Mouse (Mus musculus) cerebellum, postnatal 4 days (tissue): ENCODE results near the gene Lrrc4b.

Source experiments
- DNase-seq, 2 experiments: peaks; one replicate each; pipeline ENCODE4 v3.0.0; 2022; ENCODE audit warnings: low spot score in 2 of 2, mixed read lengths in 1 of 2

Lrrc4b gene

DNA sequence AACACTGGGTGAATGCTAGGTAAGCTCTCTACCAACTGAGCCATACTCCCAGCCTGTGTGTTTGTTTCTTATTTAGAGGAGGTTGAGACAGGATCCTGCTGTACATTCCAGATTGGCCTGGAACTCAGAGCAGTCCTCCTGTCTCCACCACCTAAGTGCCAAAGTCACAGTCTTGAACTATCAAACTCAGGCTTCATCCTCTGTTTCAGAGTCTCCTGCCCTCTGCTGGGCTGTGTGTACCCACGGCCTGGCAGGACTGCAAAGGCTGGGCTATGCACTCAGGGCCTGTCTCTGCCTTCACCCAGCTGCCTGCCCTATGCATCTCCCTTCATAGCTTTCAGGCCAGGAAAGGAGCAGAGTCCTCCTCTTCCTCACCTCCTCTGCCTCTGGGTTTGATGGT is 7.4 kb downstream of the Lrrc4b start:
- DNase-seq, result no peak

DNA sequence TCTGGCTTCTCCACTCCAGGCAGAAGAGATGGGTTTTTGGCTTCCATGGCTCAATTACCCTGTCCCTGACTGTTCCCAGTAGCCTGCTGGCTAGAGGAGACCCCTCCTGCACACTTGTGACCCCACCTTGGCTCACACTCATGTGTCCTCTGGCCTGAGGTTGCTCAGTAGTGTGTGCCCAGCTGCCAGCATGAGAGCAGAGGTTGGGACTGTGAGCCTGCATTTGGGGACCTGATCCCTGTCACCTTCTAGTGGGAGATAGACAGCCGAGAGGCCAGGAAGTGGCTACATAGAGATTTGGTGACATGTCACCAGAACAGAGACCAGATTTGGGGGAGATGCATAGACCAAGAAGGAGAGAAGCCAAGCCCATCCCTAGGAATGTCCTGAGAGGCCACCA is 8.4 kb downstream of the Lrrc4b start:
- DNase-seq, result no peak

DNA sequence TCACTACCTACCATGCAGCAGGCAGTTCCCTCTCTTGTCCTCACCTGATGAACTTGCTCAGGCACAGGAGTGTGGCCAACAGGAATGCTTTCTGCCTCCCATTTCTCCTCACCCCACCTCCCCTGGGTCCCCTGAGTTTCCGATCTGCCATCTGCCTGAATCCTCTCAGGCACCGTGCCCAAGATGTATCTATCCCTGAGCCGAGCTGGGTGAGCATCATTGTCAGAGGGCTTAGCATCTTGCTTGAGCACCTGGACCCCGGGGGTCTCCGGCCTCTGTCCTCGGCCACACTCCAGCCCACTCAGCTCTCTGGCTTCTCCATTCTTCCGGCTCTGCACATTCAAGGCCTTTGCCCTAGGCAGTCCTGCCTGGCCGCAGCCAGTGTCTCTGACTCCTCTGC is 9.1 kb downstream of the Lrrc4b start:
- DNase-seq, result no peak

DNA sequence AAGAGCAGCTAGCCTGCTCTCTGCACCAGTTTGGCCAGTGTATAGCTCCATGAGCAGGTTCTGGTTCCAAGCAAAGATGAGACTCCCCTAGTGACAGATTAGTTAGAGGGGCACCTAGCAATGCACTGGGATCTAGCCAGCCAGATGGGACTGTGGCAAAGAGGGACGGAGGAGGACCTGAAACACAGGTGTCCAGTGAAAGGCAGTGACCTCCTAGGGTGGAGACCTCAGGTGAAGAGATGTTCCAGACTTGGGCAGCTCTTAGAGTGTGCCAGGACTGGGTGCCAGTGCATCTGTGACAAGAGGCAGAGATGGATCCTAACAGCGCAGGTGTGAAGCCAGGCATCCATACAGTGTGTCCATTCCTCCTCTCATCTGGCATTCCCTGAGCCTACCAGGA is 10.9 kb downstream of the Lrrc4b start:
- DNase-seq, result no peak

DNA sequence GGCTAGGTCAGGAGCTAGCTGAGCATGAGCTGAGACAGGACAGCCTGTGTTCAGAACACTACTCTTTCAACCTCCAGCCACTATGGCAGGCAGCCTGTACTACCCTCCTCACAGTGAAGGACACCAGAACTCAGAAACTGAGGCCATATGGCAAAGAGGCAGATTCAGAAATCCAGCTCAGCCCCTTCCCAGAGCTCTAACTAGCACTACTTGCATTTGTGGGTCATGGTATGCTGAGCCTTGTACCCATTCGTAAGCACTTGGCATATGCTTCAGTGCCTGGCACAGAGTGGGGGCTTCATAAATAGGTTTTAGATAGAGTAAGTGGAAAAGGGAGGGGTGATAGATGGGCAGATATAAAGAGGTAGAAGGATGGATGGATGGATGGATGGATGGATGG is 11.7 kb downstream of the Lrrc4b start:
- DNase-seq, result no peak

DNA sequence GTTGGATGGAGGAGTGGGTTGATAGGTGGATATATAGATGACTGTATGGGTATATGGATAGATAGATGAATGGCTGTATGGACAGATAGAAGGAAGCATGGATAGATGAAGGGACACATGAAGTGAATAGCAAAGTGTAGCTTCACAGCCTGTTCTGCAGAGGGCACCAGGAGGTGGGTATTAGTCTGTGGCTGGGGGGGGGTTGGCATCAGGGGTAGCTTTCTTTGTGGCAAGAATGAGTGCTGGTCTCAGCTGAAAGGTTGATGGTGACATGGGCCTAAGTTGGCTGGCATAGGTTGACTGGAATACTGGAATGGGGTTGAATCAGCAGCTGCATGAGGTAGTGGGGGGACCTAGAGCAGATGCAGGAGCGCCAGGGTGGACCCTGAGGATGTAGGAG is 12.4 kb downstream of the Lrrc4b start:
- DNase-seq, result no peak

DNA sequence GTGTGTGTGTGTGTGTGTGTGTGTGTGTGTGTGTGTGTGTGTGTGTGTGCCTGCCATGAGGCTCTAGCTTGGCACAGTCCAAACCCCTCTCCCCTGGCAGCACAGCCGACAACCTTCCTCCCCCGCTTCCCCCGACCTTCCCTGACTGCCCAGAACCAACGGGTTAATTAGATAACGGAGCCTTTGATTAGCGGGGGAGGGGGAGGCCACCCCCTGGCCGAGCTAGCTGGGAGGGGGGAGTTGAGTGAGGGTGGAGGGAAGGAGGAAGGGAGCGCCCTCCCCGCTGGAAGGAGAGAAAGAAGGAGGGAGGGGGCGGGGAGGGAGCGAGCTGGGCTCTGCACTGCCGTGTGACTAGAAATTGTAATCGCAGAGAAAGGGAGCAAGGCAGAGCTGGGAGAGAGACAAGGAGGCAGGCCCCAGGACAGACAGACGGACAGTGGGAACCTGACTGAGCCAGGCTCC is 12.9 kb downstream of the Lrrc4b start:
- DNase-seq, result peak; percentile 49 to 68

DNA sequence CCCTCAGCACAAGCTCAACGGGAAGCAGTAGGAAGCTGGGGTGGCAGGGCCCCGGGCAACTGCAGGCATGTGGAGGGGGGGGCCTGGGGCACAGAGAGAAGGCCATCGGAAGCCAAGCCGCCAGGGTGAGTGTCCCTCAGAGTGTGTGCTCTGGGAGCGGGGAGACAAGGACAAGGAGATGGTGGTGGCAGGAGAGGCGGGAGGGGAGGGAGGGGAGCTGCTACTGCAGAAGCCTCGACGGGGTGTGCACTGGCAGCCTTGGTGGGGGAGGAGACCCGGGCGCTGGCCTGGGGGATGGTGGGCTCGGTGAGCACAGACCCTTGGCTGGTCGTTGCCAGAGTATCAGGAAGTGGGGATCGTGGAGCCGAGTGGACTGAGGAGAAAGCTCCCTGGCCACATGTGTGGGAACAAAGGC is 13.6 kb downstream of the Lrrc4b start:
- DNase-seq, result no peak

DNA sequence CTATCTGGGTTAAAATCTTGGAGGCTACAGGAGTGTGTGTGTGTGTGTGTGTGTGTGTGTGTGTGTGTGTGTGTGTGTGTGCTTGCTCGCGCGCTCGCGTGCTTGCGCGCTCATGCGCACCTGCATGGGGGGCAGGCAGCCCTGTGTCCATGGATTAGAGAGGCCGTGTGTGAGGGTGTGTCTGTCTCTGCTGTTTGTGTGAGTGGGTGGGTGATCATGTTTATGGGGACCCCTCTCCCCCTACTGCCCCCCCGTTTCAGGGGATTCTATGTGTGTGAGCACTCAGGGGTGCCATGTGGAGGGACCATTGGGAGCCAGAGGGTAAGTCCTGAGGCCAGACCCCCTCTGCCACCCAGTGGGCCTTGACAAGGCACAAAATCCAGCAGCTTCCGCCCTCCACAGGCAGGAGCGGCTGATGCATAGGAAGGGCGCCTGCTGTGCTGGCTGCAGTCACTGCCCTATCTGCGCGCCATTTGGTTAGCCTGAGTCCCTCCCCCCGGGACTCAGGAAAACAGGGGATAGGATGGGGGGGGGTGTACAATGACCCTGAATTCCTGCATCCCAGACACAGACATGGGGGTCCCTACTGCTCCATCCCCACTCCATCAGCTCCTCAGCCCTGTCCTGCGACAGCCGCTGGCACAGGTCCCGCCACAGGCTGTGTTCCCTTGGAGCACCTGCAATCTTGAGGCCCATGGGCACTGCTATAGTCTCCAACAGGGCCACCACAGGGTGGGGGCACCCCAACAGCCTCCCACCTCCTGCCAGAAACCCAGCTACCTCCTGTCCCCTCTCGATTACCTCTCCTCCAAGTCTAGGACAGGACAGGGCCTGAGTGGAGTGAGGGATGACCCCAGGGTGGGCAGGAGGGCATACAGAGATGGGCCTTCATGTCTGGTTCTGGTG is 14.7 kb downstream of the Lrrc4b start:
- DNase-seq, result no peak

DNA sequence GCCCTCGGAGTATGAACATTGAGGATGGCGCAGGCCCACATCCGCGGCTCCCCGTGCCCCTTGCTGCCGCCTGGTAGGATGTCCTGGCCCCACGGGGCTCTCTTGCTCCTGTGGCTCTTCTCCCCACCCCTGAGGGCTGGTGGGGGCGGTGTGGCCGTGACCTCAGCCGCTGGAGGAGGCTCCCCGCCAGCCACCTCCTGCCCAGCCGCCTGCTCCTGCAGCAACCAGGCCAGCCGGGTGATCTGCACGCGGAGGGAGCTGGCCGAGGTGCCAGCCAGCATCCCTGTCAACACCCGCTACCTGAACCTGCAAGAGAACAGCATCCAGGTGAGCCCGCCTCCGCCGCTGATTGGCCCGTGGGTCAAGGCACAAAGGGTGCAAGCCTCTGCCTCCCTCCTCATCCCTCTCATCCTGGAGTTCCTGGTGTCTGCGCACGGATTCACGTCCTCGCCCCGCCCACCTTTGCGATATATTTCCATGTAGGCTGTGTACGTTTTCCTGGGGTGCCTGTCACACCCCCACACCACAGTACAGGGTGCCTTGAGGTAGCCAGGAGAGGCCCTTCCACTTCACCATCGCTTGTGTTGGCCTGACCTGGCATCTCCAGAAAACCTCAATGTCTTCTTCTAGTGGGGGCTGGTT is 16.2 kb downstream of the Lrrc4b start:
- no peak for DNase-seq

DNA sequence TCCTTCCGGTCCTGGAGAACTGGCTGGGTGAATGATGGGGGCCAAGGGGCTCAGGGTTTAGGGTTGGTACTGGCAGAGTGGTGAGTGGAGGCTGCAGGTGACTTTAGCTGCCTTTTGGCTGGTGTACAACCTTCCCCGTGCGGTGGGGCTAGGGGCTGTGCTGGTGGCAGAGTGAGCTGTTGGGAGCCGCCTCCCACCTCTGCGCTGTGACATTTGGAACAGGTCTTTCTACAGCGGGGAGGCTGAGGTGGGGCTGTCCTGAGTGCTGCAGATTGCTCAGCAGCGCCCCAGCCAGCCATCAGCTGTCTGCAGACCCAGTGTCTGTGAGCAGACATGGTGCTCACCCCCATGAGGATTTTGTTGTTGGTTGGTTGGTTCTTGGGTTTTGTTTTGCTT is 16.7 kb downstream of the Lrrc4b start:
- DNase-seq, result no peak

DNA sequence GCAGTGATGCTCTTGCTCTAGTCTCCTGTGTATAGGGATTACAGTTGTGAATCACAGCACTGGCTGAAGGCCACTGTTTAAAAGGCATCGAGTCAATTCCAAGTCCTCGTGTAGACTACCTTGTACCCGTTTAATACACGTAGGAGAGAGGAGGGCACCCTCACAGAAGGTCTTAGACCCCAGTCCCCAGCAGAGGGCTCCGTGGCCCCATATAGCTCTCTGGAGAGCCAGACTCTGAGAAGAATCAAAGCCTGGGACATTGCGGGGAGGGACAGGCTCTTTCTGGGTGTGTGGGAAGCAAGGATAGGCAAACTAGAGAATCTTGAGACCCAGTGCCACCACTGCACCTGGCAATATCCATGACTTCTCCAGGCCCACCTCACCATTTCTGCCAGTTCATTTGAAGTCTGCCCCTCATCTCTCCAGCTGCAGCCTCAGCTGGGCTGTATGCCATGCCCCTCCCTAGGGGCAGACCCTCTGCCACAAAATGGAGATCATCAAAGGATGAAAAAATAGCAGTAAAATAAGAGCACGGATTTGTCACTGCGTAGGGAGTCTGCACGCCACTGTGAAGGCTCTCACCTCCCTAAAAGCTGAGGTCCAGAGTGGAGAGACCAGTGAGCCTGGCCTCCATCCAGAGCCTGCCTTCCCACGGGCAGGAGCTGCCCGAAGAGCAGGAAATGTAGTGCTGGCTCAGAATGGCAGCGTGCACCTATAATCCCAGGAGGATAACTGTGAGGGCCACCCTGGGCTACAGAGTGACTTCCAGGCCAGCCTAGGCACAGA is 17.4 kb downstream of the Lrrc4b start:
- DNase-seq, result no peak

DNA sequence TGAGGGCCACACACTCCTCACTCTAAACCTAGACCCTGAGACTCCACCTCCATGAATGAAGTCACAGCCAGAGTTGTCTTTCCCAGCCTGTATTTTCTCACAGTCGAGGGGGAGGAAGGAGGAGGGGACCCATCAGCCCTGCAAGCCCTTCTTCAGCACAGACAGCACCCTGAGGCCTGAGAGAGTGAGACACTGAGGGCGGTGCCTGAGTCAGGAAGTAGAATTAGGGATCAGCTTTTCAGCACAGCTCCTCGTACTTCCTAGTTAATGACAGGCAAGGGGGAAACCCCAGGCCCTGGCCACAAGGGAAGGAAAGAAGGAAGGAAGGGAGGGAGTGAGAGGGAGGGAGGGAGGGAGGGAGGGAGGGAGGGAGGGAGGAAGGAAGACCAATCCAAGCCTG is 24.4 kb downstream of the Lrrc4b start:
- DNase-seq, result no peak

DNA sequence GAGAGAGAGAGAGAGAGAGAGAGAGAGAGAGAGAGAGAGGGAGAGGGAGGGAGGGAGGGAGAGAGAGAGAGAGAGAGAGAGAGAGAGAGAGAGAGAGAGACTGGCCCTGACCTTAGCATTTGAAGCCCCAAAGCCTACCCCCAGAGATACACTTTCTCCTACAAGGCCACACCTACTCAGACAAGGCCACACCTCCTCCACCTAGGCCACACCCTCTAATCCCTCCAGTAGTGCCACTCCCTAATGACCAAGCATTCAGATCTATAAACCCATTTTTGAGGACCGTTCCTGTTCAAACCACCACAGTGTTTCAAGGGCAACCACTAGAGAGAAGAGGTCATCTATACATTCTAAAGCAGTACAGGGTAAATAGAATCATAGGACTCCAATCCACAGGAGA is 27.5 kb downstream of the Lrrc4b start:
- DNase-seq, result peak in 1 of 2 experiments; percentile 10

DNA sequence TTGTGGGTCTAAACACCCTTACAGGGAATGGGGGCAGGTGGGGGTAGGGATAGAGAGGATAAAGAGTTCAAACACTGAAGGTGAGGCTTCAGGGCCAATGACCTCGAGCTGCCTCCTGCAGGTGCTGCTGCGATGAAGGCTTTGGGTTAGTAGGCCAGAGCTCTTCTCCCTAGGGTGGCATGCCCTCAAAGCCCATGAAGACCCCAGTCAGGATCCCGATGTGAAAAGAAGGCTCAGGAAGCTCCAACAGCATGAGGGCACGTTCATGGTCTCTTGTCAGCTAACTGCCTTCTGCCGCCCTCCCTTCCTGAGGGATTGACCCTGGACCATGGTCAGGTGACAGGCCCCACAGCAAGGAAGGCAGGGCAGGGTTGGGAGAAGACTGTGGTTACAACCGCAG is 31.2 kb downstream of the Lrrc4b start:
- DNase-seq, result peak in 1 of 2 experiments; percentile 14

DNA sequence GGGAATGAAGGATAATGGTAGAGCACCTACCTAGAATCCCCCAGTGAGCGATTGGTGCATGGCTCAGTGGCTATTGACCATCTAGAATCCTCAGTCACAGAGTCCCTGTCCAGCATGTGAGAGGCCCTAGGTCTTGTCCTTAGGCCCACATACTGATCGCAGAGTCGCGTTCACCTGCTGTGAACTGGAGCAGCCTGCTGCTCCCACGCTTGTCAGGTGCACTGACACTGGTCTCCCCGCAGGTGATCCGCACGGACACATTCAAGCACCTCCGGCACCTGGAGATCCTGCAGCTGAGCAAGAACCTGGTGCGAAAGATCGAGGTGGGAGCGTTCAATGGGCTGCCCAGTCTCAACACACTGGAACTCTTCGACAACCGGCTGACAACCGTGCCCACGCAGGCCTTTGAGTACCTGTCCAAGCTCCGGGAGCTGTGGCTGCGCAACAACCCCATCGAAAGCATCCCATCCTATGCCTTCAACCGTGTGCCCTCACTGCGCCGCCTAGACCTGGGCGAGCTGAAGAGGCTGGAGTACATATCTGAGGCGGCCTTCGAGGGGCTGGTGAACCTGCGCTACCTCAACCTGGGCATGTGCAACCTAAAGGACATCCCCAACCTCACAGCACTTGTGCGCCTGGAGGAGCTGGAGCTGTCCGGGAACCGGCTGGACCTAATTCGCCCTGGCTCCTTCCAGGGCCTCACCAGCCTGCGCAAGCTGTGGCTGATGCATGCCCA is 32.1 kb downstream of the Lrrc4b start:
- DNase-seq, result peak in 1 of 2 experiments; percentile 17

DNA sequence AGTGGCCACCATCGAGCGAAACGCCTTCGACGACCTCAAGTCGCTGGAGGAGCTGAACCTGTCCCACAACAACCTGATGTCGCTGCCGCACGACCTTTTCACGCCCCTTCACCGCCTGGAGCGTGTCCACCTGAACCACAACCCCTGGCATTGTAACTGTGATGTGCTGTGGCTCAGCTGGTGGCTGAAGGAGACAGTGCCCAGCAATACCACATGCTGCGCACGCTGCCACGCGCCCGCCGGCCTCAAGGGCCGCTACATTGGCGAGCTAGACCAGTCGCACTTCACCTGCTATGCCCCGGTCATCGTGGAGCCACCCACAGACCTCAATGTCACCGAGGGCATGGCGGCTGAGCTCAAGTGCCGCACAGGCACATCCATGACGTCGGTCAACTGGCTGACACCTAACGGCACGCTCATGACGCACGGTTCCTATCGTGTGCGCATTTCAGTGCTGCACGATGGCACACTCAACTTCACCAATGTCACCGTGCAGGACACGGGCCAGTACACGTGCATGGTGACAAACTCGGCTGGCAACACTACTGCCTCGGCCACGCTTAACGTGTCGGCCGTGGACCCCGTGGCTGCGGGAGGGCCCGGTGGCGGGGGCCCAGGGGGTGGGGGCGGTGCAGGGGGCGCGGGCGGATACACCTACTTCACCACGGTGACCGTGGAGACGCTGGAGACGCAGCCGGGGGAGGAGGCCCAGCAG is 32.8 kb downstream of the Lrrc4b start:
- DNase-seq, result peak; percentile 3 to 24

DNA sequence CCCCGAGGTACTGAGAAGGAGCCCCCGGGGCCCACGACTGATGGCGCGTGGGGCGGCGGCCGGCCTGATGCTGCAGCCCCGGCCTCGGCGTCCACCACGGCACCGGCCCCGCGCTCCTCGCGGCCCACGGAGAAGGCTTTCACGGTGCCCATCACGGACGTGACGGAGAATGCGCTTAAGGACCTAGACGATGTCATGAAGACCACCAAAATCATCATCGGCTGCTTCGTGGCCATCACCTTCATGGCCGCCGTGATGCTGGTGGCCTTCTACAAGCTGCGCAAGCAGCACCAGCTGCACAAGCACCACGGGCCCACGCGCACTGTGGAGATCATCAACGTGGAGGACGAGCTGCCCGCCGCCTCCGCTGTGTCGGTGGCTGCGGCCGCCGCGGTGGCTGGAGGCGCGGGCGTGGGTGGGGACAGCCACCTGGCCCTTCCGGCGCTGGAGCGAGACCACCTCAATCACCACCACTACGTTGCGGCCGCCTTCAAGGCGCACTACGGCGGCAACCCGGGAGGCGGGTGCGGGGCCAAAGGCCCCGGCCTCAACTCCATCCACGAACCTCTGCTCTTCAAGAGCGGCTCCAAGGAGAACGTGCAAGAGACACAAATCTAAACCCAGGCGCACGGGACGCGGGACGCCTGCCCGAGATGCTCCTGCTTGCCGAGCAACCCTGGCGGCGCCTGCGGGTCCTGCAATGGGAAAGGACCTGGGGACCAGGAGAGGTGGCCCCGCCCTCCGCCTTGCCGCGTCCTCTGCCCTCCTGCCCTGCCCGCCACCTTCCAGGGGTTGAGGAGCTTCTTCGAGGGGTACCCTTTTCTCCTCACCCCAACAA is 33.6 kb downstream of the Lrrc4b start:
- peak; percentile 9 to 31 for DNase-seq

DNA sequence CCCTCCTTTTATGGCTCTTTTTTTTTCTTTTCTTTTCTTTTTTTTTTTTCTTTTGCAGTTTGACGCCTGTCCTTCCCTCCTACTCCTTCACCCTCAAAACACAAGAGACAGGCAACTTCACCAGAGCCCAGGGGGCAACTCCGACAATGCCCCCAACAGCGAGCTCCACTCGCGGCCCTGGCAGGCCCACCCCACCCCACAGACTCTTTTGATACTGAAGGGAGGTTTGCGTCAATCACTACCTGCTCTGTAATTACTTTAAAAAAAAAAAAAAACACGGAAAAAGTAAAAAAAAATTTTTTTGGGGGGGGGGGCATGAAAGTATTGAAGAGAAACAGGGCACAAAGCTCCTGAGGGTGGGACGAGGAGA is 34.2 kb downstream of the Lrrc4b start:
- DNase-seq, result peak in 1 of 2 experiments; percentile 16
